Mouse (Mus musculus): ENCODE results near the gene Gm8356. TPM values are rescaled to one million over a fixed set of nuclear protein-coding genes. Genes with fewer than 3 reads are reported as not detected.
"Not testable (repeated sequence)": the region's sequence is repeated elsewhere in the genome, so short reads cannot be mapped to it uniquely, and the experiment has no call there.

Gm8356 gene
- not detected in 2 replicates for polyA plus RNA-seq (2015; fragmentation: Nextera tagmentation; extraction: Ambion mirVana)

- H3K27ac ChIP-seq; H3K4me2 ChIP-seq; H3K27me3 ChIP-seq; H3K4me1 ChIP-seq; H3K4me3 ChIP-seq; H3K9me3 ChIP-seq; ATAC-seq (ENCODE audit: insufficient number of reproducible peaks, low FRiP score, low TSS enrichment, low read depth); H3K9ac ChIP-seq; H3K36me3 ChIP-seq: not testable (repeated sequence)
- 75% methylated on average over 1 of the region's 2 CpGs for WGBS
These were observed at the start of gene Gm8356 for GRCm38 (mm10) chr14:6537190-6537589. Gene Gm8356 (minus strand): TSS chr14:6537290.

GRCm38 (mm10) chr14:6486331-6486730, 50.8 kb downstream of the Gm8356 start:
- not testable (repeated sequence) for H3K27ac ChIP-seq; H3K4me1 ChIP-seq; ATAC-seq (ENCODE audit: insufficient number of reproducible peaks, low FRiP score, low TSS enrichment, low read depth); H3K4me2 ChIP-seq; H3K4me3 ChIP-seq; H3K9me3 ChIP-seq; H3K27me3 ChIP-seq; H3K36me3 ChIP-seq; H3K9ac ChIP-seq
- WGBS: 33% methylated on average over 1 of the region's 1 CpGs

DNA sequence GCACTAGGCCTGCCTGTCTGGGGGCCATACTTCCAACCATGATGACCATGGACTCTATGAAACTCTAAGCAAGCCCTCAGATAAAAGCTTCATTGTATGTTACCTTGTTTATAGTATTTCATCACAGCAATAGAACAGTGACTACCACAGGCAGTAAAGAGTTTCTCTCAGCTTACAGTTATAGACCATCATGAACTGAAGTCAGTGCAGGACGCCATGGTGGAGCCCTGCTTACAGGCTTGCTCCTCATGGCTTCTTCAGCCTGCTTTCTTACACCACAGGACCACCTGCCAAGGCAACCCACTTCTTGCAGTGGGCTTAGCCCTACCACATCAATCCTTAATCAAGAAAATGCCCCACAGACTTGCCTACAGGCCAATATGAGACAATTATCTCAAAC, 51.5 kb downstream of the Gm8356 start:
- not testable (repeated sequence) for H3K36me3 ChIP-seq; H3K27ac ChIP-seq; ATAC-seq (ENCODE audit: insufficient number of reproducible peaks, low FRiP score, low TSS enrichment, low read depth); H3K9ac ChIP-seq; H3K4me1 ChIP-seq; H3K4me2 ChIP-seq; H3K27me3 ChIP-seq; H3K9me3 ChIP-seq; H3K4me3 ChIP-seq
- 71% methylated on average over 1 of the region's 1 CpGs for WGBS

GRCm38 (mm10) chr14:6482126-6482525, 55.0 kb downstream of the Gm8356 start:
- not testable (repeated sequence) for H3K36me3 ChIP-seq; H3K27me3 ChIP-seq; H3K9ac ChIP-seq; H3K4me3 ChIP-seq; ATAC-seq (ENCODE audit: insufficient number of reproducible peaks, low FRiP score, low TSS enrichment, low read depth); H3K27ac ChIP-seq; H3K4me2 ChIP-seq; H3K4me1 ChIP-seq; H3K9me3 ChIP-seq
- WGBS: 75% methylated on average over 7 of the region's 8 CpGs

Other genes with a start within 250 kb of the Gm8356 start
- gene Gm21103, start 232.4 kb downstream of the Gm8356 start, polyA plus RNA-seq (2015; fragmentation: Nextera tagmentation; extraction: Ambion mirVana): not detected in 2 replicates
- gene Gm3618, start 193.6 kb downstream of the Gm8356 start, polyA plus RNA-seq (2015; fragmentation: Nextera tagmentation; extraction: Ambion mirVana): not detected in 2 replicates
- gene Gm16440, start 147.0 kb downstream of the Gm8356 start, polyA plus RNA-seq (2015; fragmentation: Nextera tagmentation; extraction: Ambion mirVana): not detected in 2 replicates
- 0.65 and 0.96 TPM in 2 replicates for gene Gm3591, start 124.8 kb downstream of the Gm8356 start, polyA plus RNA-seq (2015; fragmentation: Nextera tagmentation; extraction: Ambion mirVana)
- not detected in 2 replicates for gene Gm3594, start 92.7 kb downstream of the Gm8356 start, polyA plus RNA-seq (2015; fragmentation: Nextera tagmentation; extraction: Ambion mirVana)
- gene Gm3629, start 53.3 kb upstream of the Gm8356 start, polyA plus RNA-seq (2015; fragmentation: Nextera tagmentation; extraction: Ambion mirVana): 0.21 TPM in 1 of 2 replicates, not detected in the other
- gene Gm3460, start 85.1 kb upstream of the Gm8356 start, polyA plus RNA-seq (2015; fragmentation: Nextera tagmentation; extraction: Ambion mirVana): not detected in 2 replicates
- not detected in 2 replicates for gene Gm10251, start 146.9 kb upstream of the Gm8356 start, polyA plus RNA-seq (2015; fragmentation: Nextera tagmentation; extraction: Ambion mirVana)
- not detected in 2 replicates for gene Gm8050, start 183.0 kb upstream of the Gm8356 start, polyA plus RNA-seq (2015; fragmentation: Nextera tagmentation; extraction: Ambion mirVana)
- gene Gm3636, start 205.0 kb upstream of the Gm8356 start, polyA plus RNA-seq (2015; fragmentation: Nextera tagmentation; extraction: Ambion mirVana): 2.7 and 3.2 TPM in 2 replicates
- gene Gm8362, start 237.1 kb upstream of the Gm8356 start, polyA plus RNA-seq (2015; fragmentation: Nextera tagmentation; extraction: Ambion mirVana): not detected in 2 replicates

Data from limb, embryonic 15.5 days (tissue).